Mouse (Mus musculus): Measurements from ENCODE around the gene 5730522E02Rik.

The 5730522E02Rik gene

GRCm38 (mm10) chr11:25664562-25665104, 545.9 kb downstream of the 5730522E02Rik start:
- DNase-seq, result no peak

- no peak for DNase-seq
Measured at GRCm38 (mm10) chr11:25646282-25646681, 564.3 kb downstream of the 5730522E02Rik start.

GRCm38 (mm10) chr11:25644767-25645622, 565.6 kb downstream of the 5730522E02Rik start:
- DNase-seq, result no peak

- DNase-seq, result no peak
Measured at GRCm38 (mm10) chr11:25606886-25607285, 603.7 kb downstream of the 5730522E02Rik start.

GRCm38 (mm10) chr11:25600030-25600429, 610.5 kb downstream of the 5730522E02Rik start:
- no peak for DNase-seq

GRCm38 (mm10) chr11:25595303-25595702, 615.3 kb downstream of the 5730522E02Rik start:
- DNase-seq, result no peak

- no peak for DNase-seq
Measured at GRCm38 (mm10) chr11:25594780-25595179, 615.8 kb downstream of the 5730522E02Rik start.

- no peak for DNase-seq
Measured at GRCm38 (mm10) chr11:25592268-25592667, 618.3 kb downstream of the 5730522E02Rik start.

GRCm38 (mm10) chr11:25590215-25590614, 620.3 kb downstream of the 5730522E02Rik start:
- no peak for DNase-seq

GRCm38 (mm10) chr11:25589509-25589908, 621.1 kb downstream of the 5730522E02Rik start:
- no peak for DNase-seq

- DNase-seq, result no peak
Measured at GRCm38 (mm10) chr11:25574129-25574465, 636.5 kb downstream of the 5730522E02Rik start.

GRCm38 (mm10) chr11:25573408-25574128, 637.0 kb downstream of the 5730522E02Rik start:
- no peak for DNase-seq

GRCm38 (mm10) chr11:25571396-25571795, 639.2 kb downstream of the 5730522E02Rik start:
- DNase-seq, result no peak

Measured in heart, adult 11 months (tissue).